Comparison of ENCODE assay signal across 14 mouse cellular contexts in genomic region chr9:45105596-45106374, GRCm38 (mm10). TPM values are rescaled to one million over a fixed set of nuclear protein-coding genes. Genes with fewer than 3 reads are reported as not detected.
"Had no signal": no experiment of that assay in that cellular context is flagged by ENCODE, and none has a peak within 500 bp of the region (broad histone marks: within the 10 kb centered on the region; RNA-seq: fewer than 3 reads in every experiment).

No protein-coding gene starts in this region.

- H3K27me3 ChIP-seq: limb, embryonic 15.5 days; midbrain, embryonic 12.5 days; neural tube, embryonic 13.5 days; stomach, embryonic 15.5 days had no signal

- H3K4me1 ChIP-seq: limb, embryonic 15.5 days; midbrain, embryonic 12.5 days; neural tube, embryonic 13.5 days; stomach, embryonic 15.5 days had no signal

- H3K27ac ChIP-seq: left cerebral cortex, adult 2 months; limb, embryonic 15.5 days; midbrain, embryonic 12.5 days; neural tube, embryonic 13.5 days; stomach, embryonic 15.5 days had no signal

- H3K9ac ChIP-seq: limb, embryonic 15.5 days; midbrain, embryonic 12.5 days; neural tube, embryonic 13.5 days; stomach, embryonic 15.5 days had no signal

- H3K4me3 ChIP-seq: left cerebral cortex, adult 2 months; limb, embryonic 15.5 days; midbrain, embryonic 12.5 days; neural tube, embryonic 13.5 days; stomach, embryonic 15.5 days had no signal

- DNase-seq: lung, adult 18-20 months; retina, postnatal 1 day; right cerebral cortex, postnatal 4 days; thymus, adult 2 months; thymus, postnatal 25 days had no signal

- H3K36me3 ChIP-seq: limb, embryonic 15.5 days; midbrain, embryonic 12.5 days; neural tube, embryonic 13.5 days; stomach, embryonic 15.5 days had no signal

- ATAC-seq: hindbrain, embryonic 16.5 days; inflammation-experienced regulatory T-cells, adult 6 months; midbrain, embryonic 16.5 days had no signal

- H3K4me2 ChIP-seq: limb, embryonic 15.5 days; midbrain, embryonic 12.5 days; neural tube, embryonic 13.5 days; stomach, embryonic 15.5 days had no signal

- H3K9me3 ChIP-seq: limb, embryonic 15.5 days; midbrain, embryonic 12.5 days; neural tube, embryonic 13.5 days; stomach, embryonic 15.5 days had no signal

RNA-seq across cellular contexts. Expression of gene Jaml, which starts 26.8 kb away (rescaled TPM):
- polyA plus RNA-seq: testis, adult 2 months had no signal

RNA-seq across cellular contexts. Expression of gene Scn4b, which starts 32.4 kb away (rescaled TPM):
- polyA plus RNA-seq: inflammation-experienced regulatory T-cells, adult 6 months had no signal
